Mouse (Mus musculus) splenic B cell, adult 2 months (primary cell): ENCODE measurements around the gene Trim44.

ENCODE experiments used
- DNase-seq: peaks from one replicate; pipeline ENCODE4 v3.0.0-alpha.2; 2011; ENCODE audit warnings: low read depth, low spot score
- H3K27me3 ChIP-seq: 2 replicates; pipeline ENCODE4 v1.6.1; 2012; ENCODE audit warnings: mild to moderate bottlenecking, low read length, moderate library complexity, mixed read lengths; ENCODE audit not compliant: control insufficient read depth, poor library complexity, insufficient read depth, severe bottlenecking
- H3K36me3 ChIP-seq: 2 replicates; pipeline ENCODE4 v1.6.1; 2012; ENCODE audit warnings: mild to moderate bottlenecking, low read length, moderate library complexity, mixed read lengths; ENCODE audit not compliant: control insufficient read depth, poor library complexity, insufficient read depth, severe bottlenecking

Gene Trim44

DNA sequence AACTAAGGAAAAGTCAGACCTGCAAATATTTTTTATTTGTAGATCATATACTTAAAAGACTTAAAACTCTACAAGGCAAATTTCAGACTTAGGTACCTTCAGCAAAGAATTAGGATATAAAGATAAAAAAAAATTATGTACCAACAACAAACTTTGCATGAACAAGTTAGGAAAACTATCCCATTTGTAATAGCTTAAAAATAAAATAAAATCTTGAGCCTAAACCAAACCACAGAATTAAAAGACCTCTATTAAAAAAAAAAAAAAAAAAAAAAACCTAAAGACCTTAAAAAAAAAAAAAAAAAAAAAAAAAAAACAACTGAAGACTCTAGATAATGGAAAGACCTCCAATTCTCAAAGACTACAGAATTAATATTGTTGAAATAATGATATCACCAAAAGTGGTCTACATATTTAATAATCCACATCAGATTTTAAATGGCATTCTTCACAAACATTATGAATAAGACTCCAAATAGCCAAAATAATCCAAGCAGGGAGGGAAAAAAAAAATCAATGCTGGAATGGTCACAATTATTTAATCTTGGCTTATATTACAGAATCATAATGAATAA lies 22.2 kb downstream of the Trim44 start:
- no peak for DNase-seq
- no peaks in the 10 kb centered on the region for H3K36me3 ChIP-seq
- H3K27me3 ChIP-seq: no peaks in the 10 kb centered on the region

DNA sequence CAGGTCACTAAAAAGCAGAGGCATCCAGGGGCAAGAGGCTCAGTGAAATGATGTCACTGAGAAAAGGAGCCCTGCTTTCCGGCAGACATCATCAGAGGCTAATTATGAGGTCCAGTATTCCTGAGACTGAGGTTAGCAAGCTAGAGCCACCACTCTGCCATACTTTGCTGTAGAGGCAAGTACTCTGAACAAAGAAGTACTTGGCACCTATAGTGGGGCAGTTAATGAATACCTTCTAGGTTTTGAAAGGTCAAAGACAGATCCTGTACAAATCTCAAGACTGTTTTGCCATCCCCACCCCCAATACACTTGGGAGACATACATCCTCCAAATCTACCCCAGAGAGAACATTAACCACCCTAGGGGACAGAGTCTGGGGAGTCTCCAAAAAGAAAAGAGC lies 23.1 kb downstream of the Trim44 start:
- no peaks in the 10 kb centered on the region for H3K36me3 ChIP-seq
- no peaks in the 10 kb centered on the region for H3K27me3 ChIP-seq
- DNase-seq: no peak

DNA sequence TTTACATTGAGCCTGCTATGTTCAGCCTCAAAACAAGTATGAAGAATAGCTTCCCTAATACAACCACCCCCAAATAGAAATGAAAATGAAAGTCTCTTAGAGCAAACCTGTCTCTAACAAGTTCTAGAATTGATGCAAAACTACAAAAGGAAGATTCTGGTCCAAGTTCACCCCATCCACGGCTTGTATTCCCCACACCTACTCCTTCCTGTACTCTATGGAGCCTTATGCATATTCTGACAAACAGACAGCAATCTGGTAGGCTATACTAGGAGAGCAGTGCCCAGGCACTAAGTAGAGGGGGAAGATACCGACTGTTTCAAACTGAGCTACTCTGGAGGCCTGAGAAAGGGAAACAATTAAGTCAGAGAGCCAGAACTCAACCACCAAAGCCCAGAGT lies 23.6 kb downstream of the Trim44 start:
- DNase-seq: peak; percentile 26

DNA sequence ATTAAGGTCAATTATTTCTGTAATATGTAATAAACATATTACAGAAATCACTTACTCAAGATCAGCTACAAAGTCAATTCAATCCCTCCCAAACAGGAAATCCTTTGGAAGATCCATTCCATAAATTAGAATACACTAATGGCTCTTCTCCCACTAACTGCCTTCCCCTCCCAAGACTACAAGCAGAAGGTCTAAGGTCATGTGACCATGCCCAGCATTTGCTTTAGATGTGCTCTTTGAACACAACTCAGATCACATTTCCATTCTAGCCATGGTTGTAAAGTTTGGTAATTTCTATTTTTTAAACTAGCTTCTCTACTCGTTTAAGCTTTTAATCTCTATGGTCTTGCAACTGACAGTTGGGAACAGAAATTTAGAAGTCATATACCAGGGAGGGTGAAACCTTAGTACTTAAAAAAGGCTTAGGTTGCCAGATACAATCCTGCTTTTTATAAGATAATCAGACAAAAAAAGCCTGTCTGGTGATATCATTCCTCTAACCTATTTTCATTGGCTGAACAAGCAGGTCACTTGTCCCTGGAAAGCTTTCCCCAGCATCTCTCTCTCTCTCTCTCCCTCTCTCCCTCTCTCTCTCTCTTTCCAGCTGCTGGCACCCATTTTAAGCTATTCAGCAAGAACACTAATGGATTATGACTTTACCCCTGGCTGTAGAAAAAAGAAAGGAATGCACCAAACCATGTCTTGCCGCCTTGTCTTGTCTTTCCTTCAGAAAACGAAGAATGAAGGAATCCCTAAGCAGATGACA lies 24.4 kb downstream of the Trim44 start:
- DNase-seq: no peak
- Histone ChIP-seq H3K36me3 (no peaks in the 10 kb centered on the region), H3K27me3 (no peaks in the 10 kb centered on the region)

More for the DNA sequence above, 23.6 kb downstream of the Trim44 start:
- Histone ChIP-seq H3K27me3 (no peaks in the 10 kb centered on the region), H3K36me3 (no peaks in the 10 kb centered on the region)

DNA sequence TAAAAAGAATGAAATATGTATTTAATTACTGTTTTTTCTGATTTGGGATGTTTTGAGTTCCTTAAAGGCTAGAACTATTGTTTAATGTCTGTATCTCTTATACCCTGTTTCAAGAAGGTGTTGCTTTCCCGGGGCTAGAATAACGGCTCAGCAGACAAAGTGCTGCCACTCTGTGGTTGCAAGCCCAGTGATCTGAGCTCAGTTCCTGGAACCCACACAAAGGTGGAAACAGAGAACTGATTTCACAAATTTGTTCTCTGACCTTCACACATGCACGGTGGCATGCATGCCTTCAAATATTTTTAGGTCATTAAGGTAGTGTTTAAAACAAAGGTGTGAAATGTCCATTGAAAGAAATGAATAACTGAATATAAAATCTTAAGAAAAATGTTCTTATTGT lies 25.1 kb downstream of the Trim44 start:
- DNase-seq: peak; percentile 44
- Histone ChIP-seq H3K36me3 (no peaks in the 10 kb centered on the region), H3K27me3 (no peaks in the 10 kb centered on the region)

DNA sequence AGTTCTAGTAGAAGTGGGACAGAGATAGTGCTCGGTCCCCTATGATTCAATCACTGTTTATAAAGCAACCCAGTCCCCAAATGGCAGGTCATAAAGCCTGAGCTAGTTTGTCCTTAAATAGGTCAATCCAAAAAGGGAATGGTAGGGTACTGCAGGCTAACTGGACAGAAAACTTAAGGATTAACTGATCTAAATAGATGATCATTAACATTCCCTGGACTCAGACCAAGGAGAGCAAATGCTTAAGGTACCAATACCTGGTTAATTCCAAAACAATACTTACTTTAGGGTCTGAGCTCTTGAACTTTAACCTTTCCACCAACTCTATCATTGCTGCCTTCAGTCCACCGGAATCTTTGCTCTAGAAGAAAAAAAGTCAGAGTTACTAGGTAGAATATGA lies 27.0 kb downstream of the Trim44 start:
- DNase-seq: no peak
- H3K27me3 ChIP-seq: no peaks in the 10 kb centered on the region
- H3K36me3 ChIP-seq: no peaks in the 10 kb centered on the region

DNA sequence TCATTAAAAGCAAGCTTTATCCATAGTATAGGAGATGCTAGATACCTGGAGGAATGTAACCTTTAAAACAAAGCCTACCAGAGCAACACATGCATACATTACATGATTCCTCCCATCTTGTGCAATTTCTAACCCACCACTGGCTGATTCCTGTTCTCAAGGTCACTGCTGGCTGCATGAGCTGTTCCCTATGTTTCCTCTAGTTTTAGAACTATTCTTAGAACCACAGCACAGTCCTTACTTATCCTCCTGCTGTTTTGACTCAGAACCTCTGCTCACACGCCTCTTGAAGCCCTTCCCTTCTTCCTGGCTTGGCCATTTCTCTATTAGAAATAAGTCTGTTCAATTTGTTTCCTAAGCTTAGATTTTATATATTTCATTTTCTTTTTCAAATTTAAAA lies 28.7 kb downstream of the Trim44 start:
- no peaks in the 10 kb centered on the region for H3K27me3 ChIP-seq
- H3K36me3 ChIP-seq: no peaks in the 10 kb centered on the region
- DNase-seq: no peak

DNA sequence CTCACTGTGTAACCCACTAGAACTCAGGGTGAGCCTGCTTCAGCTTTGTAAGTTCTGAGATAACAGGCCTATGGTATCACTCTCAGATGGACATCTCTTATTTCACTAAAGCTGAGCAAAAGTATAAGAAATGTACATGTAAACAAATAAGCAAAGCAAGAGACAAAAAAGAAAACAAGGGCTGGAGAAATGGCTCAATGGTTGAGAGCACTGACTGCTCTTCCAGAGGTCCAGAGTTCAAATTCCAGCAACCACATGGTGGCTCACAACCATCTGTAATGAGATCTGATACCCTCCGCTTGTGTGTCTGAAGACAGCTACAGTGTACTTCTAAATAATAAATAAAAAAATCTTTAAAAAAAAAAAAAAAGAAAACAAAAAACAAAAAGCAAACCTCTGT lies 29.2 kb downstream of the Trim44 start:
- DNase-seq: no peak
- no peaks in the 10 kb centered on the region for H3K27me3 ChIP-seq
- no peaks in the 10 kb centered on the region for H3K36me3 ChIP-seq

DNA sequence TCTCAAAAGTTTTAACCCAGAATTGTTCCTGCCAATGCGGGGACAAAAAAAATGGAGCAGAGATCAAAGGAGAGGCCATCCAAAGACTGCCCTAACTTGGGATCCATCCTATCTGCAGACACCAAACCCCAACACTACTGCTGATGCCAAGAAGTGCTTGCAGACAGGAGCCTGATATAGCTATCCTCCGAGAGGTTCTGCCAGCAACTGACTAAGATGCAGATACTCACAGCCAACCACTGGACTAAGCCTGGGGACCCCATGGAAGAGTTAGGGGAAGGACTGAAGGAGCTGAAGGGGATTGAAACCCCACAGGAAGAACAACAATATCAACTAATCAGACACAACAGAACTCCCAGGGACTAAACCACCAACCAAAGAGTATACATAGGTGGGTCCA lies 30.3 kb downstream of the Trim44 start:
- Histone ChIP-seq H3K36me3 (no peaks in the 10 kb centered on the region), H3K27me3 (no peaks in the 10 kb centered on the region)
- DNase-seq: no peak

DNA sequence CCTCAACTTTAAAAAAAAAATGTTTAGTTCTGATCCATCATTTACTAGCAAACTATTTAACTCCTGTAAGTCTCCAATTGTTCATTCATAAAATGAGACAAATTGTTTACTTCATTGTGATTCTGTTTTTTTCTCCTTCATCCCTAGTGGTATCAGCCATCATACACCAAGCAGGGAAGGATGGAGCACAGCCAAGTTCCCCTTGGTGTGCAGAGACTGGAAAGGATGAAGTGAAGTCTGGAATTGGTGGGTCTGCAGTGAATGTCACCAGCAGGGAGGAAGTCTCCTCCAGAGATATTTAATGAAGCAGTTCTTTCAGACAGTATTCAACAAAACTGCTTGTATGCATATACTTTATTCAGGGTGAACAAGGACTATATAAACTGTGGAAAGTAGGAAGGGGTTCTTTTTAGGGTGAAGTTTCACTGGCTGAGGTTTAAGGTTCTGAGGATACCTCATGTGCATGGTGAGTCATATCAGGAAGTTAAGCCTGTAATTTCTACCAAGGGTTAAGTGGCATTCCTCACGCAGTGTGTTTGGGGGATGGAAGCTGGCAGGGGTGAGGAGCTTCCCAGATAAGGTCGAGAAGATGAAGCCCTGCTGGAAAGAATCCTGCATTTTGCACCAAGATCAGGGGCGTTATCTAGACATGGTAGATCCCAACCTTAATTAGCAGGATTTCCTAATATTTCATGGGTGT lies 34.1 kb downstream of the Trim44 start:
- no peaks in the 10 kb centered on the region for H3K36me3 ChIP-seq
- no peaks in the 10 kb centered on the region for H3K27me3 ChIP-seq
- no peak for DNase-seq

DNA sequence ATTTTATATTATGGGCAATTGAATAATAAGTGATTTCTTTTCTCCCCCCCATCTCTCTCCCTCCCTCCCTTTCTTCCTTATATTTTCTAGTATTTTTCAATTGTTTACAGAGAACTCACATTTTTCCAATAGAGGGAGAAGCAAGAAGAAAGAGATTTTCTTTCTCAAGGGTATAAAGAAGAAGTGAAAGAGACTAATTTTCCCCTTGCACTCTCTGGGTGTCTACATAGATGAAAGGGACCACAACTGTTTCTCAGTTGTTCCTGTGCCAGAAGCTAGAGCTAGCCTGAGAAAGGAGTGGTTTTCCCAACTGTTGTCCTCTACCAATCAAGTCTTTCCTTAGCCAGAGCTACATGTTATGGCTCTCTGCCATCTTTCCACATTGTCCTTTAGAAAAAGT lies 34.9 kb downstream of the Trim44 start:
- DNase-seq: peak; percentile 29
- H3K27me3 ChIP-seq: no peaks in the 10 kb centered on the region
- H3K36me3 ChIP-seq: no peaks in the 10 kb centered on the region

DNA sequence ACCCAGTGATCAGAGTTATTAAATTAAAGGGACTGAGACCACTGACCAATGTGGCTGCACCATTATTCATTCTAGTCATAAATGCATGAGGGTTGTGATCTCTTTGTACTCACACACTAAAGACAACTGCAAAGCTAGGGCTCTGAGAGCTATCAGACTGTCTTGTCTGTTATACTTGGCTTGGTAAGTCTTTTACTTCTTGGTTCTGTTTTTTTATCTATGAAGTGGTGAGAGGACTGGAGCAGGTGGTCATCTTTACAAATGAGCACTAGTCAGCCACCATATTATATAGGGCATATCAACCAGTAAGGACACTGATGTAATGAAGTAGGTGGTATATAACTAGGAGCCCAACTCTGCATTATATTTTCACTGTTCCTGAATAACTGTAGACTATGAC lies 36.3 kb downstream of the Trim44 start:
- no peaks in the 10 kb centered on the region for H3K27me3 ChIP-seq
- DNase-seq: no peak

DNA sequence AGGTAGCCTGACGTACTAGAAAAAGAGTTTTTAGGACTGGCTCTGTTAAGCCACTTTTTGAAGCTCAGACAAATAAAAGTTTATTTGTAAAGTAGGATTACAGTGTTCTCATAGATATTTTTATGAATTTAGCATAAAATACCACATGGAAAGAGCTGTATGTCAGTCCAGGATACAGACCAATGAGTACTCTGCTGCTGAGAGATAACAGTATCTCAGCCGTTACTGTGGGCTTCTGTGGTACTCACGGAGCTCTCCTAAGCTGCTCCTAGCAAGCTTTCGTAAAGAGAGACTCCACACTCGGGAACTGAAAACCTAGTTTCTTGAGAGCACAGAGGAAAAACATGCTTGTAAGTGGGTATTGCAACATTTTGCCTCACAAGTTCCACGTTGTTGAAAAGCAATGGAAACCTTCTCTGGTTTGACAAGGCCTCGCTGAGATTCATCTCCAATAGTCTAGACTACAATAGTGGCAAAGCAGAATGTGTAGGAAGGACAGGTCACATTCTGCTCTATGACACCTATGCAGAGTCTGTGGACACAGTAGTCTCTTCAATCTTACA lies 41.6 kb downstream of the Trim44 start:
- Histone ChIP-seq H3K36me3 (no peaks in the 10 kb centered on the region; the same call in 1 of the 2 replicates), H3K27me3 (no peaks in the 10 kb centered on the region)
- no peak for DNase-seq

More for the DNA sequence above, 36.3 kb downstream of the Trim44 start:
- no peaks in the 10 kb centered on the region for H3K36me3 ChIP-seq

DNA sequence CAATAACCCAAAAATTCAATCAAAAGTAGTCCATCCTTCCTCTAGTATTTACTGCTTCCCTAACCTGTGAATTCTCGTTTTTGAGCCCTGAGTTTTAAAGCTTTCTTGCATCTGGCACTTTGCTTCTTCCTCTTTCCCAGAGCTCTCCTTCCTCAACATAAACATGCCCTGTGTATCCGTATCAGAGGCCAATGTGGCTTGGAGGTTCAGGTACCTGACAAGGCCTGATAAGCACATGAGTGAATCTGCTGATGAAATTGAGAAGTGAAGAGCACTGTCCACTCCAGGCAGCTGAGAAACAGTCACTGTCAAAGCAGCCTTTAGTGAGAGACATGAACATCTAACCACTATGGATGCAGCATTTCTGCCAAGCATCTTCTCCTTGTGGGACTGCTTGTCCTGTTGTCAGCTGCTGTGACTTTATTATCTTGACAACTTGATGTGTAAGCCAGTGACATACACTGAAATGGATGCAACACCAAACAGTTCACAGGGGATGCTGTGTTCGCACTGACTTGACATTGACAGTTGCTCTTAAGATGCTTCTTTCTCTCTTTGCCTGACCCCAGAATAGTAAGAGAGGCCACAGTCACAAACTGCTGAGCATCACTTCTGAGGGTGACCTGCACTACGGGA lies 42.9 kb downstream of the Trim44 start:
- H3K27me3 ChIP-seq: no peaks in the 10 kb centered on the region

More for the DNA sequence above, 42.9 kb downstream of the Trim44 start:
- no peaks in the 10 kb centered on the region; the same call in 1 of the 2 replicates for H3K36me3 ChIP-seq
- DNase-seq: no peak
